Mouse (Mus musculus): Measurements from ENCODE around the gene Grip1.
A peak's percentile ranks its signal among the peaks of the same experiment; 100 is the strongest.
"Not testable (repeated sequence)": the region's sequence is repeated elsewhere in the genome, so short reads cannot be mapped to it uniquely, and the experiment has no call there.

Gene Grip1

DNA sequence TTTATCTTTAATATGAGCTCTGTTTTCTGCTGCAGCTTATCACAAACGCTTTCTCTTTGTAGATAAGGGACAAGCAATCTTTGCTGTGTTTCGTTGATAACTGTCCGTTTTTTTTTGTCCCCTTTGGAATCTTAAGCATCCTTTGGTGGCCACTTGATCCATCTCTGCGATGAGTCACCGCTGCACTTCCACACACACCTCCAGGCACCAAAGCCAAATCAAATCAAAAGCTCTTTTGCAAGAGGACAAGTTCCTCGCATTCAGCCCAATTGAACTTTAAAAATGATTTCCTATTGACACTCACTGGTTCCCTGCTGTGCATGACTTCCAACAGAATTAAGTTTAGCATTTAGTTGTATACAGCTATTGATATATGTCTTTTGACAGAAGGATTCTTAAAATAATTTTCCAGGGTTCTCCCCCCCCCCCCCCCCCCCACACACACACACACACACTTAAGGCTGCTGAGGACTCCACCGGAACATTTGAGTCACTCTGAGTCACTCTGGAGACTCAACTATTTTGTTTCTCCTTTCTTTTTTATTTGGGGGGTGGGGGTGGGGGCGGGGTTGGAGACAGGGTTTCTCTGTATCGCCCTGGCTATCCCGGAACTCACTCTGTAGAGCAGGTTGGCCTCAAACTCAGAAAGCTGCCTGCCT is 607.1 kb downstream of the Grip1 start:
- ATAC-seq (ENCODE audit: low TSS enrichment): no peak

DNA sequence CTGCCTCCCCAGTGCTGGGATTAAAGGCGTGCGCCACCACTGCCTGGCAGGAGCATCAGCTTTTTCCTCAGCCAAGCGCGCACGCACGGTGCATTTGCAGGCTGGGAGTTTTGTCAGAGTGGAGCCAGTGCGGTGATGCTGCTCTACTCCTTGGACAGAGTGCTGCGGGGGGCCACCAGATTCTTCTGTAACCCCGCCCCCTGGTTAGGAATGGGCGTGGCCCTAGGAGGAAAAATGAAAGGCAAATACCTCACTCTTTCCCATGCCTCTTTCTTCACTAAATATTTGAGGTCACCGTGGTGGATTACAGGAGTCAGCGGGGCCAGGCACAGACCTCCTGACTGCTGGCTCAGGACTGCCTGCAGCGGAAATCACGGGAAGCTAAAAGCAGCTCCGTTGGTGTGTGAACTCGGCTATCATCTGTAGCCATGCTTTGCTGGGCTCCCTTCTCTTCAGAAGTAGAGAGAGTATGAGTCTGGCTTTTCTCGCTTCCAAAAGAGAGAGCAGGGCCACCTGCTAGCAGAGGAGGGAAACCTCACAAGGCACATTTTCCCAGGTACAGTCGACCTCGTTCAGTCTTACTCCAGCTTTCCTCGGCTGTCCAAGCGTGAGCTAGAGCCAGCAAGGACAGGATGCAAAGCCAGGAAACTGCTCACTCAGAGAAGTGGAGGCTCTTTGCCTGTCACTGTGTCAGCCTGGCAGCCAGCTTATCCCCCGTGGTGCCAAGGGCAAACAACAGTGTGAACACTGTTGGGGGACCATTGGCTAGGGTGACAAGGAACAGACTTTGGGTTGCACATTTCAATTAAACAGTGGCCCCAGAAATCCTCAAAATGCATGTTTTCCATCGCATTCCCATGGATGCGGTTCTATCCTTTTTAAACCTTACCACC is 607.9 kb downstream of the Grip1 start:
- ATAC-seq (ENCODE audit: low TSS enrichment): no peak

DNA sequence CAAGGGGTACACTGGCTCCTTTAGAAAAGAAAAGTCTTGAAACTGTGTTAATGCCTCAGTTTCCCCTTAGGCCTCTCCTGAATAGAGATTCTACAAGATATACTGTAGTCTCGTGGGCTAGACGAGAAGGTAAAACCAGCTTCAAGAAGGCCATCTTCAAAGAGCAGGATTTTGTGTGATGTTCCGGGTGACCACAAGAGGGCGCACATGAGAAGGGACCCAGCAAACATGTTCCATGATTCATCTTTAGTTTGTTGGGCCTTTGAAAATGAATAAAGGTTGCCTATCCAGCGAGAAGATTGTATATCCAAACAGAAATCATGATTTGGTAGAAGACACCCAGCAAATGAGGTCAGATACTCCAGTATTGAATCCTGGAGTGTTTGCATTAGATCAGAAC is 610.8 kb downstream of the Grip1 start:
- ATAC-seq (ENCODE audit: low TSS enrichment): peak; percentile 70

DNA sequence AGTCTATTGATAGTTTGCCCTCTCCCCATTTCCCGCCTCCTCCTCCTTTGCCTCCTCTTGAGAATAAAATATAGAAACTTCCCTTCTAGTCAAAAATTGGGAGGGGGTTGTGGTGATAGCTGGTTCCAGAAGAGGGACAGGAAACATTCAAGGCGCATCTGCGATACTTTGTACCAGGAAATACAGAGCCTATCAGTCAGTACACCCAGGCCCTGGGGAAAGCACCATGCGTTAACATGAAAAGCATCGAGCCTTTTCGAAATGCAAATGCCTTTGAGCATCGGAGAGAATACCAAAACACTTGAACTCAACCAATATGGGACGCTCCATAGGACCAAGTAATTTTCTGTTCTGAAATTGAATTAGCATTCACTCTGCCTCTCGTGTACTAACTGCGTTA is 612.7 kb downstream of the Grip1 start:
- ATAC-seq (ENCODE audit: low TSS enrichment): no peak

DNA sequence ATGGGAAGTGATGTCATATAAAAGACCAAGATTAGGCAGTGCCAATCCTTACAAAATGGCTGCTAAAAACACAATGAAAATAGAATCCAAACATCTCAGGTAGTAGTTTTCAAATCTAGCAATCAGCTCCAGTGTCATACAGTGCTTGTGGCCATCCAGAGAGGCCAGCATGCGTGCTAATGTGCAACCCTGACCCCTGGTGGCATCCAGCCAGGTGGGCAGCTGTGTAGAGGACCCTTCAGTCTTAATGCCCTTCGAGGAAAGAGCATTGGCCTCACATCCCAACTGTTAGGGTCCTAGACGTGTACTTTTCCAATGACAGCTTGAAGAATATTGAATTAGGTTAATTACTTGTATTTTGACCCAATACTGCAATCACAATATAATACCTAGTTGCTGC is 624.2 kb downstream of the Grip1 start:
- no peak for ATAC-seq (ENCODE audit: low TSS enrichment)

DNA sequence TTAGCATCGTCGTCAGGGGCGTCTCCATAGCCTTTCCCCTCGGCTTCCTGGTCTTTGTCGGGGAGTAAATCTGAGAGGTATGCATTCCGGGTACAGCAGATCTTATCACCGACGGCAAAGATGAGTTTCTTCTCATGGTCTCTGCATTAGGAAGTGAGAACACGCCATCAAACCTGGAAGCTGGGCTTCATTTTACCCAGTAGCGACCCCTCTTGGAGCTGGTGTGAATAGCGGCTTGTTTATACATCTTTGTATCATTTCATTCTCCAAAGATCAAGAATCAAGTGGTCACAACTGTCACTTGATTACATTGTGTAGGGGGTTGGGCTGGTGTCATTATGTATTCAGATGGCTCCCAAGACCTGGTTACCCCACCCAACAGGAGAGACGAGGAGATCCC is 638.9 kb downstream of the Grip1 start:
- ATAC-seq (ENCODE audit: low TSS enrichment): no peak

DNA sequence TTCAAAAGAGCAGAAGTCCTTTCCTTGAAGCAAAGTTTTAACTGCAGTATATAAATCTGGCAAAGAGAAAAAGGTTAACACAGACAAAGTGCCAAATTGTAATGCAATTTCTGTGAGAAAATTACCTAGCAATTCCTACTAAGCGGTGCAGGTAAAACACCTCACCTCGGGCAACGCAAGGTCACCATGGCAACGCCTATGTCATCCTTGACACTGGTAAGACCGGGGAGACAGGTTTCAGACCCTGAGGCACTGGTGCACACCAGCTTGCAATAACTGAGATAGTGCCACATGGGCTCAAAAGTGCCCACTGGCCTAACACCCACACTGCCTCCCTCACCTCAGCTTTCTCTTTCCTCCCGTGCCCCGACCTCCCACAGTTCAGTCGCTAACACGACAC is 641.5 kb downstream of the Grip1 start:
- no peak for ATAC-seq (ENCODE audit: low TSS enrichment)

DNA sequence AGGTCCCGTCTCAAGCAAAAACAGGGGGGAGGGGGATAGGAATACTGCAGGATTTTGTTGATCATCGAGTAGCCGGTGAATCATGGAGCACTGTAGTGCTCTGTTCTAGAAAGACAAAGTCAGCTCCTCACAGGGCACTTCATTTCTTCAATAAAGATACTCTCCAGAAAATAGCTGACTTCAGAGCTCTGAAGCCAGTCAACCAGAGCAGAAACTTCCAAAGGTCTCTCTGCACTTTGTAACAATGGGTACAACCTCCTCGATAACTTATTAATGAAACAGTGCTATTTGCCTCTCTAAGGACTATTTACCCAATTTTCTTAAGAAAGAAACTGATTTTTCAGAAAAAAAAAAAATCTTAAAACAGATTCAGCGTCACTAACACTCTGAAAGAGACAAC is 642.1 kb downstream of the Grip1 start:
- ATAC-seq (ENCODE audit: low TSS enrichment): no peak

DNA sequence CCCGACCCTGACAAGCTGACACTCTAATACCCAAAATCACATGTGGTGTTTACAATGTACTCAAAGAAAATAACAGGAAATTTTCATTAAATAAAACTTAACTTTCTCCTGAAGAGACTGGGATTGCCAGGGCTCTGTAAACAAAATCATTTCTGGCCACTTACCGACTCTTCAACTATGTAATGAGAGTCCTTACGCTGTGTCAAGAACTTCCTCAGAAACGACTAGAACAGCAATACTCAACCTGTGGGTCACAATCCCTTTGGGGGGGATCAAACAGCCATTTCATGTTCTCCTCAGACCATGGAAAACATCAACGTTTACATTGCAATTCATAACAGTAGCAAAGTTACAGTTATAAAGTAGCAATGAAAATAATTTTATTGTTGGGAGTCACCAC is 643.9 kb downstream of the Grip1 start:
- ATAC-seq (ENCODE audit: low TSS enrichment): no peak

DNA sequence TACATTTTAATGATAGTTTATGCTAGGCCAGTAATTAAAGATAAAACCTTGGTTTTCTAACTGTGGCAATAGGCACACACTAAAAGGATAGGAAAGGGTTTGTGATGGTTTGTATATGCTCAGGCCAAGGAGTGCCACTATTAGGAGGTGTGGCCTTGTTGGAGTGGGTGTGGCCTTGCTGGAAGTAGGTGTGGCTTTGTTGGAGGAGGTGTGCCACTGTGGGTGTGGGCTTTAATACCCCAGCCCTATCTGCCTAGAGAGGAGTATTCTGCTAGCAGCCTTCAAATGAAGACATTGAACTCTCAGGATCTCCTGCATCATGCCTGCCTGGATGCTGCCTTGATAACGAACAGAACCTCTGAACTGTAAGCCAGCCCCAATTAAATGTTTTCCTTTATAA is 647.2 kb downstream of the Grip1 start:
- no peak for ATAC-seq (ENCODE audit: low TSS enrichment)

DNA sequence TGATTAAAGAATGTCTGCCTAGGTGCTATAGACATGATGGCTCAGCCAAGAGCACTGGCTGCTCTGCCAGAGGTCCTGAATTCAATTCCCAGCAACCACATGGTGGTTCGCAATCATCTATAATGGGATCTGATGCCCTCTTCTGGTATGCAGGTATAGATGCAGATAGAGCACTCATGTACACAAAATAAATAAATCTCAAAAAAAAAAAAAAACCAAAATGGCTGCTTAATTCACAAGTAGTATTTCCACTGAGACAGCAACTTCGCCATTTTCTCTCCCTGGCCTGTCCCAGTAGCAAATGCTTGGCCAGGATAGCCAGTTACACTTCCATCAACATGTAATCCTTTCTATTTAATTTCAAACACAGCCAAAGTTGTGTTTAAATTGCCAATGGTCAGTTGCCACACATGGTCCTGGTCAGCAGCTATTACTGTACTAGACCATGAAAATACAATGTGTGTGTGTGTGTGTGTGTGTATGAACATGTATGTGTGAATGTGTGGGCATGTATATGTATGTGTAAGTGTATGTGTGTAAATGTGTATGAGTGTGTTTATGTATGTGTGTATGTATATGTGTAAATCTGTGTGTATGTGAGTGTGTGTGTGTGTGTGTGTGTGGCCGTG is 658.2 kb downstream of the Grip1 start:
- no peak for ATAC-seq (ENCODE audit: low TSS enrichment)

DNA sequence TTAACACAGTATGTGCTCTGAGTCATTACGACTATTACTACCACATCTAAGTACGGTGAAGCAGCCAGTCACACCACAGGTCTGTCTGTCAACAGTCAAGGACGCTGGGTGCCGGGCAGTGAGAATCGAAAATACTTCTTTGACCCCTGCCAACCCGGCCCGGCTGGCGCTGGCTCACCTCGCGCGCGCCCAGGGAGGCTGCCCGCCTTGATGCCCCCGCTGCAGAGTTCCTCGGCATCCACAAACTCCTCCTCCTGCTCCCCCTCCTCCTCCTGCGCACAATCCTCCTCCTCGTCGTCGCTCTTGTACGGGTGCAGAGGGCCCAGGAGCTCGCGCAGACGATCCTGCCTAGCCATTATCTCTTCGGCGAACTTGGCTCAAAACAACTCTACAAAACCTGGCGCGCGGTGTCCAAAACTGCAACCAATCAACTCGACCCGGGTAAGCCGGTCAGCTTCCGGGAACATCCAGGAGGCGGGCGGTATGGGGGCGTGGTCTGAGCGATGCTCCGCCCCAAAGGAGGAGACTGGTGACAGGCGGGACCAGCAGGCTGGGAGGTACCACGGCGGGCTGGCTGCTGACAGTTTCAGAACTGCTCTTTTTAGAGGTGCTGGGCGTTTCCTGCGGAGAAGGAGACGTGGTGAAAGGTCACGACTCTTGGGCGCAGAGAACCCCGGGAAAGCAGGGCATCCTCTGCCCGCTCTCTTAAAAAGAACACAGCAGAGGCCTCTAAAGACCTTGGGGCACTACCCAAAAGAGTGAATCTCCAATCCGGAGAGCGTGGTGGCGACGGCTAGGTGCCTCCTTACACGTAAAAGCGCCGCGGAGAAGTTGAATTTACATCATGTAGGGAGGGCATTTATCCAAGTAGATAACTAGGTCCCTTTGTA is 659.1 kb downstream of the Grip1 start, which contains the start of gene Helb:
Gene Helb (minus strand): TSS at position 481 of the 890 bp plus-strand sequence.
- peak; percentile 99 for ATAC-seq (ENCODE audit: low TSS enrichment)

DNA sequence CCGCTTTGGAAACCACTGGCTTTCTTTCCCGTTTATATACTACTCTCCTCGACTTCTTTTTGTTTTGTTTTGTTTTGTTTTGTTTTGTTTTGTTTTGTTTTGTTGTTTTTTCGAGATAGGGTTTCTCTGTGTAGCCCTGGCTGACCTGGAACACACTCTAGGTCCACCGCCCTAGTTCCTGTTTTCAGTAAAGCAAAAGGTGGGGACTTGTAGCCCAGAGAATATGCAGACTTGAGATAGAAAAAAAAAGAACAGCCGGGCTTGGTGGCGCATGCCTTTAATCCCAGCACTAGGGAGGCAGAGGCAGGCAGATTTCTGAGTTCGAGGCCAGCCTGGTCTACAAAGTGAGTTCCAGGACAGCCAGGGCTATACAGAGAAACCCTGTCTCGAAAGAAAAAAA is 659.9 kb downstream of the Grip1 start:
- not testable (repeated sequence) for ATAC-seq (ENCODE audit: low TSS enrichment)

DNA sequence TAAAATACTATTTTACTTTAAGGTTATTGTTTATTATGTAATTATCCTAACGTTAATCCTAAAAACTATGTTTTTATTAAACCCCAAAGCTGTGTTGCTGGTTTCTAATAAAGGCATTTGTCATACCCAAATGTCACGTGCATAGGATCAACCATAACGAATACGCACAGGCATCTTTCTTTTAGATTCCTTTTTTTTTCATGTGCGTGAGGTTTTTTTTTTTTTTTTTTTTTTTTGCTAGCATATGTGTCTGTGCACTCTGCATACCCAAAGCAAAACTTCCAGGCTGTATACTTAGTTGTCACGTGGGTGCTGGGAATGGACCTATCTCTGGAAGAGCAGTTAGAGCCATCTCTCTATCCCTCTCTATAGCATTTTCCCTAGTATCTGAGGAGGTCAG is 660.4 kb downstream of the Grip1 start:
- no peak for ATAC-seq (ENCODE audit: low TSS enrichment)

DNA sequence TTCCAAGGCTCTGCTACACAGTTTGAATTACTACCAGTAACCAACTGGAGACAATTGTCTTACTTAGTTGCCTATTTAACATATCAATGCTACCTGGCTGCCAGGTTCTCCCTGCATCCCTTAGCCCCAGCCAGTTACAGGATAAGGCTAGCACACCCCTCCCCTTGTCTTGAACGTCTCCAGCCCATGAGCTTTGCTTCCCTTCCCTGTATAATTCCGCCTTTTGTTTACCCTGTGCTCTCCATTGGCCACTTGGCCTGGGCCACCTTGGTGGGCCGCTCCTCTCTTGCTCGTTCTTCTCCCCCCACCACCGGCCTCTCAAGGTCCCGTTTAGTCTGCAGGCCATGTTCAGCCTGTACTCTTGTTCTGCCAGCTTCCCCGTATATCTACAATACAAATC is 660.9 kb downstream of the Grip1 start:
- no peak for ATAC-seq (ENCODE audit: low TSS enrichment)

DNA sequence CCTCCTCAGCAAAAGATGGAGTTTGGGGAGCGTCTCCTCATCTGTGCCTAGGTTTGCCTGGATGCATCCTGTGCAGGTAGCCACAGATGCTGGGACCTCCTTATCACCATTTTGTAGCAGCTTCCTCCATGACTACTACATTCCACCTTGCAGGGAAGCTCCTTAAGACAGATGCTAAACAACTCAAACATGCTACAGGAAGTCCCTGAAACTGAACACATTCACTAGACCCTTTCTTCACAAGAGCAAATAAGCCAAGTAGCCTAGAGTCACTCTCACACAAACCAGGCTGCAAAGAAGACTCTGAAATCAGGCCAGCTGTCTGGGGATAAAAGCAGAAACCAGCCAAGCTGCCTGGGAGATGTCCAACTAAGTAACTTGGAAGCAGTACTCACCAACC is 661.6 kb downstream of the Grip1 start:
- no peak for ATAC-seq (ENCODE audit: low TSS enrichment)

DNA sequence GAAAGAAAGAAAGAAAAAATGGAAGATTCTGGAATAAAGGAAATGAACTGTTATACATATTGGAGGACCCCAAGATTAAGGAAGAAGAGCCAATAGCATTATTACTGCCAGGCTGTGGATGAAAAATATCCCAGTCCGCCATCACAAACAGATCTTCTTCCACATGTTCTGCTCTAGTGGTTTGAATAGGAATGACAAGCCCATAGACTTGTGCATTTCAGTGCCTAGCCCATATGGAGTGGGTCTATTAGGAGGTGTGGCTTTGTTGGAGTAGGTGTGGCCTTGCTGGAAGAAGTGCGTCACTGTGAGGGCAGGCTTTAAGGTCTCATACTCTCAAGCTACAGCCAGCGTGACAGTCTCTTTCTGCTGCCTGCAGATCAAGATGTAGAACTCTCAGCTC is 670.1 kb downstream of the Grip1 start:
- ATAC-seq (ENCODE audit: low TSS enrichment): no peak

DNA sequence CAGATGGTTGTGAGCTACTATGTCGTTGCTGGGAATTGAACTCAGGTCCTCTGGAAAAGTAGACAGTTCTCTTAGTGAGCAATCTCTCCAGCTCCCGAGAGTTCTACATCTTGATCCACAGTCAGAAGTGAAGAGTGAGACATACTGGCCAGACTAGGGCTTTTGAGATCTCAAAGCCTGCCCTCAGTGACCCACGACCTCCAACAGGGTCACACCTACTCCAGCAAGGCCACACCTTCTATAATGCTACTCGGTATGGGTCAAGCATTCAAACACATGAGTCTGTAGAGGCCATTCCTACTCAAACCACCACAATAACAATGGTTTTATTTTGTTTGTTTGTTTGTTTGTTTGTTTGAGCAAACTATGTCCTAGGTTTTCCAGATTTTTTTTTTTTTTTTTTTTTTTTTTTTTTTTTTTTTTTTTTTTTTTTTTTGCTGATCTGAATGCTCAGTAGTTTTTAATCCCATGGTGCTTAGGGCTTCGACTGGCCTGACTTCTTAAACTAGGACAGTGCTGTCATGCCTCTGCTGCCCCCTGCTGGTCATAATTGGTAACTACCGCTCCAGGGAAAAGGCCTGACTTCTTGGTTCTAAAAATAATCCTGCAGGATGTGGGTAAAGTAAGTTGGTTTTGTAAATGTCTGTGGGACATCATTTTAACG is 671.3 kb downstream of the Grip1 start:
- ATAC-seq (ENCODE audit: low TSS enrichment): peak; percentile 89

DNA sequence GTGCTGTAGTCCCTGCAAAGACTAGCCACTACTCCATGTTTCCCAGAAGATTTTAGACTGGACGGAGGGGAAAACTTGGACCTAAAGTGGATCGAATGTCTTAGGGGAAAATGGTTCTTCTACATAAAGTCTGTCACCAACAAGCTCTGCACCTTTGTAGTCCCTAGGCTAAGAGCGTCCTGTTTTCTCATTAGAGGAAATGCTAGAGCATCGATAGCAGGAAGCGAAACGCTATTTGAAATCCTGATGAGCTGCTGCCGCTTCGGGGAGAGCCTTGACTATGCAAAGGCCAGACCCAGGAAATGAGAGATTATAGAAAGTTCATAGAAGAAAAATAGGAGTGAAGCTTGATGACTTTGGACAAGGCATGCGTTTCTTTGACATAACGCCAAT is 671.8 kb downstream of the Grip1 start:
- no peak for ATAC-seq (ENCODE audit: low TSS enrichment)

DNA sequence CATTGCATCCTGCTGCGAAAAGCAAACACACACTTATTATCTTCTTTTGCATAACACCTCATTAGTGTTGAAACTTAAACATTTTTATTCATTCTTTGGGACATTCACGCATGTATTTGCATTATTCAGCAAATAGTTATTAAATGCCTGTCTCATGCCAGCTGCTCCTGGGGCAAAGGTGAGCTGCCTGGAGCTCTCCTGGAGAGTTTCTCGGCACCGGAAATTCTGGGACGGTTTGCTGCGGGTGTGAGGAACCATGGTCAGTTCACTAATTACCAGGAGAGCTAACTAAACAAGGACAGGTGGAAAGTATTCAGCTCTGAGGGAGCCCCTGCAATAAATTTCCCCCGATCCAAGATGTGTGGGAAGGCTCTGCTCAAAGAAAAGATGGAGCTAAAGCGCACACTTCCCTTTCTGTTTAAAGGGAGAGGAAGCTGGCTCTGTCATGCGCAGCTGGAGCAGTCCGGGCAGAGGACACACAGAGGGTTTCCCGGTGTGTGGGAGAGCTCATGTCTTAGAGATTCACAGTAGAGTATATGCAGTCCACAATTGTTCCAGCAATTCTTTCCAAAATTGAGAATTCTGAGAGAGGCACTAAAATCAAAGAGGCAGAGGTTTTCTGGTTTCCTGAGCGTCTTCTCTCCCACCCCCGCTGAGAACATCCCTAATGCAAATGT is 675.1 kb downstream of the Grip1 start:
- ATAC-seq (ENCODE audit: low TSS enrichment): peak; percentile 79

DNA sequence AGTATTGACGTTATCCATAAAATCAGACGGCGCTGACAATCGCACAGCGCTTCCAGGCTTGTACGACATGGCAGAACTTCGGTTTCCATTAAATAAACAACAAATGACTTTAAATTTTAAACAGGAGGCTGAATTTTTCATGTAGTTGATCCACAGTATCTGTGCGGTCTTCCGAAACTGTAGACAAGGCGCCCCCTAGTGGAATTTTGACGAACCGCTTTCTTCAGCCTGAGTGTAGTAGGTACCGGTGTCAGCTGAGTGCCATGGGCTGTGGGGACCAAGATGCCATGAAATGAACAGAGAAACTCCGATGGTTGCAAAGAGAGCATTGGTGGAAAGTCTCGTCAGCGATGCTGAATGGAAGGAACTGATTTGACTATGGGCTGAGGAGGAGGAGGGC is 677.0 kb downstream of the Grip1 start:
- ATAC-seq (ENCODE audit: low TSS enrichment): peak; percentile 91

Data from frontal cortex, adult (tissue).